Mouse (Mus musculus) kidney, postnatal 36 days (tissue): ENCODE measurements around the gene Bckdha.

Source experiments
- DNase-seq, 2 experiments: peaks; one replicate each; pipeline ENCODE4 v3.0.0; 2021 to 2022; ENCODE audit warnings: mixed read lengths in 2 of 2

The Bckdha gene

GRCm38 (mm10) chr7:25681341-25682231 is 22.8 kb upstream of the Bckdha start:
- DNase-seq = no peak

- DNase-seq = peak; percentile 97 to 98
Measured at GRCm38 (mm10) chr7:25680514-25681258, 21.9 kb upstream of the Bckdha start, which contains the start of gene B9d2. Gene B9d2 (plus strand): TSS chr7:25680780.

GRCm38 (mm10) chr7:25679971-25680370 is 21.2 kb upstream of the Bckdha start:
- DNase-seq = peak in 1 of 2 experiments; percentile 46

GRCm38 (mm10) chr7:25677013-25677412 is 18.2 kb upstream of the Bckdha start:
- DNase-seq = no peak

- DNase-seq = peak; percentile 94 to 95
Measured at GRCm38 (mm10) chr7:25676085-25676781, 17.5 kb upstream of the Bckdha start.

- DNase-seq = no peak
Measured at GRCm38 (mm10) chr7:25675405-25675804, 16.6 kb upstream of the Bckdha start.

- DNase-seq = no peak
Measured at GRCm38 (mm10) chr7:25674719-25675300, 16.0 kb upstream of the Bckdha start, which contains the start of gene Tmem91. Gene Tmem91 (minus strand): TSS chr7:25675166.

GRCm38 (mm10) chr7:25674297-25674696 is 15.5 kb upstream of the Bckdha start:
- no peak for DNase-seq

GRCm38 (mm10) chr7:25672442-25672841 is 13.7 kb upstream of the Bckdha start:
- no peak for DNase-seq

GRCm38 (mm10) chr7:25671686-25672085 is 12.9 kb upstream of the Bckdha start:
- DNase-seq = no peak

- no peak for DNase-seq
Measured at GRCm38 (mm10) chr7:25670096-25670495, 11.3 kb upstream of the Bckdha start.

GRCm38 (mm10) chr7:25669631-25670030 is 10.8 kb upstream of the Bckdha start:
- DNase-seq = no peak

GRCm38 (mm10) chr7:25669158-25669557 is 10.4 kb upstream of the Bckdha start:
- DNase-seq = no peak

GRCm38 (mm10) chr7:25666381-25666780 is 7.6 kb upstream of the Bckdha start:
- DNase-seq = no peak

- peak in 1 of 2 experiments; percentile 52 for DNase-seq
Measured at GRCm38 (mm10) chr7:25657785-25658184, 996 bp downstream of the Bckdha start.

GRCm38 (mm10) chr7:25655601-25656428 is 3.0 kb downstream of the Bckdha start:
- peak; percentile 82 to 83 for DNase-seq

- DNase-seq = no peak
Measured at GRCm38 (mm10) chr7:25652244-25652759, 6.5 kb downstream of the Bckdha start.

GRCm38 (mm10) chr7:25651281-25651680 is 7.5 kb downstream of the Bckdha start:
- DNase-seq = no peak

GRCm38 (mm10) chr7:25649839-25650238 is 8.9 kb downstream of the Bckdha start:
- no peak for DNase-seq

GRCm38 (mm10) chr7:25647574-25648123 is 11.1 kb downstream of the Bckdha start:
- no peak for DNase-seq

GRCm38 (mm10) chr7:25645074-25645473 is 13.7 kb downstream of the Bckdha start:
- peak; percentile 37 to 42 for DNase-seq
